Mouse (Mus musculus): ENCODE measurements around the gene 2310033P09Rik. TPM values are rescaled to one million over a fixed set of nuclear protein-coding genes. Genes with fewer than 3 reads are reported as not detected.

Gene 2310033P09Rik
- polyA plus RNA-seq, 1 experiment from 2014 or later, result 23.7 TPM

DNA sequence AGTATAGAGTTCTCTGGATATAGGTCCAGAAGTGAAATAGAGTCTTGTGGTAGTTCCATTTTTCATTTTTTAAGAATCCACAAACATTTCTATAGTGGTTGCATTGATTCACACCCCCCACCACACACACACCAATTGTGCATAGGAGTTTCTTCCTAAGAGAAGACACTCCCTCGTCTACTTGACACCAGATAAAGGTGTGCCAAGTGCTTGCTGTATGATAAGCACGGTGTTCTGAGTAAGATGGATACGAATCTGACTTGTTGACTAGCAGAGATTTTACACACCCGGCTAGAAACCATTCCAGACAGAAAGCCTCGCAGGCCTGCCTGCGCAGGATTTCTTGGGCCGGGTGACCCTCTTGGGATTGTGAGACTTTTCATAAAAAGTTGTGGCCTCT is 51.5 kb downstream of the 2310033P09Rik start:
- H3K27me3 ChIP-seq (ENCODE audit: control insufficient read depth, insufficient read depth, low read length), result peaks cover 22% of the 10 kb centered on the region
- peaks cover 7% of the 10 kb centered on the region for H3K4me1 ChIP-seq (ENCODE audit: control insufficient read depth, insufficient read depth, low read length)
- no peak overlapping the region for H3K4me2 ChIP-seq (ENCODE audit: low read length)
- H3K9ac ChIP-seq (replicated peaks; ENCODE audit: low read length), result no peak overlapping the region
- WGBS, result 92% methylated on average over 7 of the region's 7 CpGs
- H3K4me3 ChIP-seq (replicated peaks; ENCODE audit: low read depth, low read length), result no peak overlapping the region
- no peak overlapping the region for H3K27ac ChIP-seq (replicated peaks; ENCODE audit: low read depth, low read length)
- ATAC-seq (ENCODE audit: low FRiP score, low TSS enrichment) (no peak), DNase-seq (no peak)
- no peaks in the 10 kb centered on the region for H3K9me3 ChIP-seq (ENCODE audit: control insufficient read depth, low read length)
- no peaks in the 10 kb centered on the region for H3K36me3 ChIP-seq (ENCODE audit: control insufficient read depth, insufficient read depth, low read length)

Other genes with a start within 250 kb of the 2310033P09Rik start
- 18.6 and 20.8 TPM in 2 replicates for gene Trim11, start 230.2 kb upstream of the 2310033P09Rik start, polyA plus RNA-seq (2014; fragmentation: Nextera tagmentation; extraction: Ambion mirVana)
- 0.37 and 0.43 TPM in 2 replicates for gene Obscn, start 71.9 kb upstream of the 2310033P09Rik start, polyA plus RNA-seq (2014; fragmentation: Nextera tagmentation; extraction: Ambion mirVana)
- 3.1 and 6.3 TPM in 2 replicates for gene Iba57, start 44.6 kb upstream of the 2310033P09Rik start, polyA plus RNA-seq (2014; fragmentation: Nextera tagmentation; extraction: Ambion mirVana)
- 0.18 TPM in 1 of 2 replicates, not detected in the other for gene Gjc2, start 25.1 kb upstream of the 2310033P09Rik start, polyA plus RNA-seq (2014; fragmentation: Nextera tagmentation; extraction: Ambion mirVana)
- 205 and 261 TPM in 2 replicates for gene Guk1, start 16.1 kb upstream of the 2310033P09Rik start, polyA plus RNA-seq (2014; fragmentation: Nextera tagmentation; extraction: Ambion mirVana)
- gene Mrpl55, start 5.8 kb upstream of the 2310033P09Rik start, polyA plus RNA-seq (2014; fragmentation: Nextera tagmentation; extraction: Ambion mirVana), result 87.7 and 108 TPM in 2 replicates
- gene Arf1, start 19.9 kb downstream of the 2310033P09Rik start, polyA plus RNA-seq (2014; fragmentation: Nextera tagmentation; extraction: Ambion mirVana), result 594 and 613 TPM in 2 replicates
- 0.43 and 0.46 TPM in 2 replicates for gene Wnt3a, start 82.4 kb downstream of the 2310033P09Rik start, polyA plus RNA-seq (2014; fragmentation: Nextera tagmentation; extraction: Ambion mirVana)
- 1.6 and 1.7 TPM in 2 replicates for gene Wnt9a, start 98.6 kb downstream of the 2310033P09Rik start, polyA plus RNA-seq (2014; fragmentation: Nextera tagmentation; extraction: Ambion mirVana)
- 0.17 TPM in 1 of 2 replicates, not detected in the other for gene Prss38, start 167.3 kb downstream of the 2310033P09Rik start, polyA plus RNA-seq (2014; fragmentation: Nextera tagmentation; extraction: Ambion mirVana)
- gene Jmjd4, start 241.7 kb downstream of the 2310033P09Rik start, polyA plus RNA-seq (2014; fragmentation: Nextera tagmentation; extraction: Ambion mirVana), result 15.4 and 16.6 TPM in 2 replicates
- gene Snap47, start 242.9 kb downstream of the 2310033P09Rik start, polyA plus RNA-seq (2014; fragmentation: Nextera tagmentation; extraction: Ambion mirVana), result 525 and 579 TPM in 2 replicates

All from midbrain, embryonic 14.5 days (tissue).